Mouse (Mus musculus) monocyte, adult 5-6 weeks (primary cell): Measurements from ENCODE around the gene Pgm2l1. TPM values are rescaled to one million over a fixed set of nuclear protein-coding genes. Genes with fewer than 3 reads are reported as not detected.

ENCODE experiments used
- ATAC-seq: fragments of 153-309, 156-312 bp; replicated peaks from 2 replicates; pipeline ENCODE4 v1.8.0; 2017; ENCODE audit warnings: mild to moderate bottlenecking; ENCODE audit not compliant: low TSS enrichment, insufficient number of reproducible peaks, severe bottlenecking, poor library complexity, low FRiP score
- total RNA-seq: library from RNA; stranded (forward); fragments of 200-1000, 200-491, 200-594 nt; gene quantifications from 3 replicates; pipeline ENCODE4 v1.2.3, GENCODE M21; 2017

The Pgm2l1 gene
- 6.1 to 23.8 TPM (median 10.6 TPM) in 3 replicates for total RNA-seq

DNA sequence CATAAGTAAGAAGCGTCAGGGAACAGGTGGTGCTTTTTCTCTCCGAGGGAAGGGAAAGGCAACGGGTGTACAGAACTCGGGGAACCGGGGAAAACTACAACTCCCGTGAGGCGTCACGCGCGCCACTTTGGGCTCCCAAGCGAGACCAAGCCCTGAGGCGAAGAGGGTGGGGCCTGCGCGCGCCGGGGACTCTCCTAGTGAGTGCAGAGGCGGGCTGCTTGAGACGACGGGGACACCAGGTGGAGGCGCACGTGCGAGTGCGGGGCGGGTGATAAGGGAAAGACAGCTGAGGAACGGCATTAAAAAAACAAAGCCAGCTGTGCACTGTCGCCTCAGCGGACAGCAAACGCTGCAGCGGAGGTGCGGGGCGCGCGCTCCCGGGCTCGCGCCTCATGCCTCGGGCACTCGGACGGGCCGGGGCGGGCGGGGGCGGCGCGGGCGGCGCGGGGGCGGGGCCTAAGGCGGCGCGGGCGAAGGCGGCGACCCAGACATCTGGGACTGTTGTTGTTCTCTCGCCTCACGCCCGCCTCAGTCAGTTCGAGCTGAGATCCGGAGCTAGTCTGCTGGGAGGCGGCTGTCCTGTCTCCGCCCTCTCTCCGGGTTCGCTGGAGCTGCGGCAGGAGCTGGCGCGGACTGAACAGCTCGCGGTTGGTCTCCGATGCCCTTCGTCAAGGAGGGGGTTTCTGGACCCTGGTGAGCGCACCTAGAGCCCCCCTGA, at the start of gene Pgm2l1:
TSS of gene Pgm2l1 (plus strand) at position 237 of the 718 bp plus-strand sequence.
- ATAC-seq, result peak; percentile 99

DNA sequence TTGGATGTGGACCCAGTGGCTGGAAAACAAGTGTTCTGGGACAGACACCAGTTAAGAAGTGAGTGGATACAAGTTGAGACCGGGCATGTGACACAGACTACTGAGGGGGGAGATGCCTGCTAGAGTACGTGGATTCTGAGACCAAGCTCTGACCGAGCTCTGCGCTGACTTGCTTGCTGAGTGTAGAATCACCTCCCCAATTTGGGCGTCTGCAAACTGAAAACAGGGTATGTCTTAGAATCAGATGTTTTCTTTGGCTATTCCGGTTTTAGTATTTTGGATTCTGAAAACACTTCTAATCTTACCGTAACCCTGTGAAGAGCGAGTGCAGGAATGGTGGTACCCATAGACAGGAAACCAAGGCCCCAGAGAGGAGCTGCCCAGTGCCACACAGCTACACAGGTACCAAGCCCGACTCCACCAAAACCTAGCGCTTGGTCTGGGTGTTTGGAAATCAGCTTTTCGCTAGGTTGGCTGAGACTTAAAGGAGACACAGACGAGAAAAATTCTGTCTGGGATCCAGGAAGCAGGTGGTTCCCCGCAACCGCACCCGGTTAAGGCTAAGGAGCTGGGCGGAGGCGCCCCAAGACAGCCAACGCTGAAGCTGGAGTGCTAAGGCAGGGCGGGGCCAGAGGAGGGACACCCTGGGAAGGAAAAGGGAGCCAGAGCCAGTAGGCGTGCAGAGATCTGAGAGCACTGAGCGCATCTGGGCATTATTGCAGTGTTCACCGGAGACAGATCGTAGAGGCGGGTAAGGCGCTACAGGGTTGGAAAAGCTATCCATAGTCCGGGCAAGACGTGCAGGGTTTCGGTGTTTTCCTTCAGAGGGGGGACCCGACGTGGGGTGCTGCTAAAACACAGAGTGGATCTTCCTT, 48.9 kb upstream of the Pgm2l1 start:
- ATAC-seq, result peak; percentile 60

DNA sequence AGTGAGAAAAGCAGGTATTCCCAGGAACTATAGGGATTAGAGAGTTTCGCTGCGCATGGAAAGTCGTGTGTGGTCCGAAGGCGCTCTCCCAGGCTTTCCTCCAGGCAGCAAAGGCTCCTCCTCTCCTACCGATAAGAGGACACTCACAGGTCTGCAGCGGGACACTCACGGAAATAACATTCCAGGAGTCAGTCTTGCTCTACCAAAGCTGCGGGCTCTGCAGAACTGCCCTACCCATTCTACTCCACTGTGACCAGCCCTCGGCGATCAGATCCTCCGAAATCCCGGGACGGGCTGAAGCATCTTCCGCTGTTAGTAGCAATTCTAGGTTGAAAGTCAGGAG, 48.3 kb upstream of the Pgm2l1 start:
- ATAC-seq, result no peak

DNA sequence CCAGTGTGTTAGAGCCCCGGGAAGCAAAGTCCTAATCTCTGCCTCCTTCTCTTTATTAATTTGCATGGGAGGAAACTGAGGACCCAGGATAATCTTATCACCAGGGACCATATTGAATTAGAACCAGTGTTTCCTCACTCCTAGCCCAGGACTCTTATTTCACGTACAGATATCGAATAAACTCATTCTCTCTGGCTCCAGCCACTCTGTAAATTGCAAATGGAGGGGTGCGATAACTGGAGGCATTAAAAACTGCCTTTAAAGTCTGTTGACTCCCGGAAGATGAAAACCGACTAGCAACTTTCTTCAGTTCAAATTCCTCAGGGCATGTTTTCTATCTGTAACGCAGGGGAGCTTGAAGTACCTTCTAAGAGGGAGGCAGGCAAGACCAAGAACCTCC, 47.8 kb upstream of the Pgm2l1 start:
- no peak for ATAC-seq

DNA sequence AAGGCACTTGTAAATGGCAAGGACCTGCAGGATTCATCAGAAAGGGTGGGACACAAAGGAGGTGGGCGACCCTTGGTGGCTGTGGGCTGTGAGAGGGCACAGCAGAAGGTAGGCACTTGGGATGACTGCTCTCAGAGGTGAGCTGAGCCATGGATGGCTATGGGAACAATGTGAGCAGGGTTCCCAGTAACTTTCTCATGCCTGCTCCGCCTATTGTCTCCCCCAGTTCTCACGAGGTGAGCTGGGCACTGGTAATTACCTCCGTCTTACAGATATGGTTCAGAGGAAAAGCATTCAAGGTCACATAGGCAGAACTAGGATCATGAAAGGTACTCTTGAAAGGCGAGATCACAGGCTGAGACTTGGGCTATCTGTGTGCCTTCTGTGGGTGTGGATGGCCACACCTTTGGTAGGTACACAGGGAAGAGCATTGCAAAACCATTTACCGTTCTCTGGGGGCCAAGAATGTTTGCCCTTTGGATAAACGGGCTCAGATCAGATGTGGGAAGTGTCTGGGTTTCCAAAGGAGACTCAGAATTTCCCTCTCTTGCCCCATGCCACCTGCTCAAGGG, 47.3 kb upstream of the Pgm2l1 start:
- ATAC-seq, result no peak

DNA sequence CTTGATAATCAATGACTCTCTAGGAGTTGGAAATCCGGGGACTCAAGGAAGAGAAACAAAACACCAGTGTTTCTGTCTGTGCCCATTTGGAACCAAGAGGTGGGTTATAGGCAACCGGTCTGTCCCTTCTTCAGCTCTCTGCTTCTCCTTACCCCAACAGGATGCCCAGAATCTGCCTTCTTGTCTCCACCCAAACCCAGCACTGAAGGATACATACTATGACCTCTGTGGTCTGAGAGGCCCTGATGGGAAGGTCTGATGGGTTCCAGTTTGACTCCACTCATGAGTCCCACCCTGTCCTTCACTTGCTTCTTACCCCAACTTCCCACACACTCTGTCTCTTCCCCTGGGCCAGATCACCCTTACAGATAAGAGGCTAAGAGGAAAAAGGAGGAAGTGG, 46.0 kb upstream of the Pgm2l1 start:
- ATAC-seq, result no peak

DNA sequence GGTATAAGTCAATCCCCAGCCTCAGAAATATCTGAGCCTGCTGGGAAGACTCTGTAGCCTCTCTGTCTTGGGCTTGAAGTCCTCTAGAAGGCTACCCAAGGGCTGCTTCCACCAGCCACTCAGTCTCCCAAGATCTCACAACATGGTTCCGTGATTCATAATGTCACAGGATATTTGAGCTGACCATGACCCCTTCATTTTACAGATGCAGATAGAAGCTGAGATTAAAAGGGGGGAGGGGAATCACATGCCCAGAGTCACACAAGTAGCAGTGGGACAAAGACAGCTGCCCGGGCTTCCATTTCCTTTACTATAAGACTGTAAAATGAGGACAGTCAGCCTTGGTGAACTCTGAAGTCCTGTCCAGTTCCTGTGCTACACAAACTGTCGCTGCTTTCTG, 45.6 kb upstream of the Pgm2l1 start:
- ATAC-seq, result no peak

DNA sequence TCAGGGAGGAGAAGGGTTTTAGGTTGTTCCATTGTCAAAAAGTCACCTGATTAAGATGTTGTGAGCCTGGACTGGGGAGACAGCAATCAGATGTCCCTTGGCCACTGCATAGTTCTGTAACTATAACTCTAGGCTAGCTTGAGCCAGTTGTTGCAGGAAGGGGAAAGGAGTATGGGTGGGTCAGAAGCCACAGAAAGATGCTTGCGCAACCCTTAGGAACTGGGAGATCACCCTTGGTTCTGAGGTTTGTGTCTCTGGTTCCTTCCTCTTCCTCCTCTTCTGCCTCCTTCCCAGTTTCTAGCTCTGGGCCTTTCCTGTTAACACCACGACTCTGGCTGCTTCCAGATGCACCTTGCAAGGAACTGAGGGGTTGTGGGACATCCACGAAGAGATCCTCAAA, 44.8 kb upstream of the Pgm2l1 start:
- peak; percentile 31; the same call in 1 of the 2 replicates for ATAC-seq

DNA sequence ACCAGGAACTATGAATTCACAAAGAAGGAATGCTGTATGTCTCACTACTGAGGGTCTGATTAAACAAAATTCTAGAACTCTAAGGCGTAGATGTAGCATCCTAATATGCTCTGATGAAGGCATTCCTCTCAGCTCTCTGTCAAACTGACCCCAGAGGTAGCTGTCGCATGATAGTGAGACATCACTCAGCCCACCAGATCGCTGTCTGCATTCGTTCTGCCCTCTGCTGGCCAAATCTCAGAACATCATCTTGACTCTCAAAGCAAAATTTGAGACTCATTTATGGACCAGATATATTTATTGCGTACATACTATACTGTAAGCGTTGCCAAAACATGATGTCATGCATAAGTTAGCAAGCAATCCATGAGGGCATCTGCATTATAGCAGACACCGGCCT, 39.6 kb upstream of the Pgm2l1 start:
- peak; percentile 45; the same call in 1 of the 2 replicates for ATAC-seq

DNA sequence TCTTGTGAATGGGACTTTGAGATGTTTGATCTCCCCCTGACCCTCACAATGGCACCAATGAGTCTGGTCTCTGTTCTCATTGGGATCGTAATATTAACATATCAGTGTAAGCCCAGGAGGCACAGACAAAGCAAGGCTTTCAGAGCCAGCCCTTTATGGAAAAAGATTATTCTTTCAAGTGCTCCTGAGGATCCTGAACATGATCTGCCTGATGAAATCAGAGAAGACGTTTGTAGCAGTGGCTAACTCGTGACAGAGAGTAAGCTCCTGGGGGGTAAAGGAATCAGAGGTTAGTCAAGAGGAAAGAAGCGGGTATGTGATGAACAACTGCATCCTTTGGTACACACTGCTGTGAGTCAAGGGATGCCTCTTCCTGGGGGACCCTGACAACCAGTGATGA, 37.0 kb upstream of the Pgm2l1 start:
- ATAC-seq, result no peak

DNA sequence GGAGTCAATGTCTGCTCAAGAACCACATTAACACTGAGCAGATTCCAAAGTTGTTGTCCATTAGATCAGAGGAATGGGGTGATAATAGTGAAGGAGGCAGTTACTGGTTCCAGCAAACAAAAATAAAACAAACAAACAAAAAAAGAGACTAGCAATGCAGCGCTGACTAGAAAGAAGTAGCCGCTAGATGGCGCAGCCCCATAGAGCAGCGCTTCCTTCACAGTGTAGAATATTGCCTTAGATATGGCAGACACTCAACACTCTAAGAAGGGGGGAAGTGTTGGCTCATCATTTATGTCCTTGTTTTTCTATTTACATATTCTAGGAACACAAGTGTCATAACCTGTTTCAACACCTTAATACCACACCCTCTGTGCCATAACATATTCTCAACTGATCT, 36.4 kb upstream of the Pgm2l1 start:
- ATAC-seq, result peak; percentile 90

DNA sequence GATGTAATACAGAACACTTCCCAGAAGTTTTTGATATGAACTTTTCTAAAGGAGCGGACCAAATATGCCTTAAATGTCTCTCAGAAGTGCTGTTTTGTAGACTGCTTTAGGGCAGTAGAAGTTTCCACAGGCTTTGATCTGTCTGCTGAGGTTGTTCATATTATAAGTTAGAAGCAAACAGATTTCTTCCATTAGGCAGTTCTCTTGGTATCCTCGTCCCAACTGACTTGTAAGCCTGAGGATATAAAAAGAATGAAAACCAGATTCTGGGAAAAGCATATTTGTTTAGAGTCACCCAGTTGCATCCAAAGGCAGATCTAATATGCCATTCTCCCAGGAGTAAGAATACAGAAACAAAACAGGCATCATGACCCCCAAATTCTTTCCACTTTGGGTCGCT, 26.0 kb upstream of the Pgm2l1 start:
- ATAC-seq, result no peak

DNA sequence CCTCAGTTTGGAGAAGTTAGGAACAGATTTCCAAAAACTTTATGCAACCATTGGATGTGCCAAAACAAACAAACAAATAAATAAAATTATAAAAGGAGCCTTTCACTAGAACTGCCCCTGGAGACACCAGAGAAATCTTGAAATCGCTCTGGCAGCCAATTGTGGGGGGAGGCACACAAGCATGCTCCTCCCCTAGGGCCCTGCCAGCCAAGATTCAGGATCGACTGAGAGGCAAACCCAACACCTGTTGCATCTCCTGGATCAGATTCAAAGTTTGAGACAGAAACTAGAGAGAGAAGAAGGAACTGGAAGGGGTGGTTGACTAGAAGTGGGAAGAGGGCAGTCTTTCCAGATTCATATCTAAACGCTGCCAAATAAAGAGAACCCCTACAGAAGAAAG, 23.6 kb upstream of the Pgm2l1 start:
- ATAC-seq, result no peak

DNA sequence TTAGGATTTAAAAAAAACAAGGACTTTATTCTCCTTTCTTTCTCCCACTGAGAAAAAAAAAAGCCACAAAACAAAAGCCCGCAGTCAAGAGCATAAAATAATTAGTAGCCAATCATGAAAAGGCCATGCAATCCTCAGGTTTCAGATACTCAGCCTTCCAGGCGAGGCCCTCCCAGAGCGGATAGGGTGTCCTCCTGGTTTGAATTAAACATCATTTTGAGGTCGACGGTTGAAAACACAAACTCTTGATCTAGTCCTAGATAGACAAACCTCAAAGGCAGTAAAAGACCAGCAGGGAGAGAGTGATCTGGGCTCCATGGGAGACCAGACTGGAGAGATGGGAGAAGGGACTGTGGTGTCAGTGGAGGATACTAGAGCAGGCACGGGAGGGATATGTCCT, 22.3 kb upstream of the Pgm2l1 start:
- no peak for ATAC-seq

DNA sequence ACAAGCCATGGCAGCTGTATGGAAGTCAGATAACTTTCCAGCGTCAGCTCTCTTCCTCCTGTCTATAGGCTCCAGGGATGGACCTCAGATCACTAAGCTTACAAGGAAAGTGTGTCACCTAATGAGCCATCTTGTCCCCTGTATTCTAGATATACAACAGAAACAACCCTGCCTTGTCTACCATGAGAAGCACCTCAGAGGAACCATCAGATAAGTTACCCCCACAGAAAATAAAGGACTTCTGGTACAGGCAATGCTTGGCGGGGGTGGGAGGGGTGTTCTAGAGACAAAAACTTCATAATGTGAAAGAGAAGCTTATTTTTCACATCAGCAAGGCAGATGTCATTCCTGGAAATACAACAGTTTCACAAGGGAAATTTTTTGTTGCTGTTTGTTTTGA, 21.1 kb upstream of the Pgm2l1 start:
- ATAC-seq, result no peak

DNA sequence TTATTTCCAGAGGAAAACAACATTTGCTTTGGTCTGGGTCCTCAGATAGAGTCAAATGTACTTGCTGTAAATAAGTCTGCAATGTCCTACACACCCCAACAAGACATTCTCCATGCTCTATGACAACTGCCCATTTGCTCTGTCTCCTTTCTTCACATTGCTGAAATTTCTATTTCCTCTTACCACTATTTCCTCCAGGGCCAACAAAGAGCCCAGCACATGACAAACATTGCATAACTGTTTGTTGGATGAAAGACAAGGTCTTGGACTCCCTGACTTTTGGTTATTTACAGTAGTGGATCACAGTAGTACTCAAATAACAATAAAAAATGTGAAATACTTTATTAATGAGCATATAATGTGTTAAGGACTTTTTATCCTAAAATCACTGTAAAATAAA, 19.3 kb upstream of the Pgm2l1 start:
- ATAC-seq, result no peak

DNA sequence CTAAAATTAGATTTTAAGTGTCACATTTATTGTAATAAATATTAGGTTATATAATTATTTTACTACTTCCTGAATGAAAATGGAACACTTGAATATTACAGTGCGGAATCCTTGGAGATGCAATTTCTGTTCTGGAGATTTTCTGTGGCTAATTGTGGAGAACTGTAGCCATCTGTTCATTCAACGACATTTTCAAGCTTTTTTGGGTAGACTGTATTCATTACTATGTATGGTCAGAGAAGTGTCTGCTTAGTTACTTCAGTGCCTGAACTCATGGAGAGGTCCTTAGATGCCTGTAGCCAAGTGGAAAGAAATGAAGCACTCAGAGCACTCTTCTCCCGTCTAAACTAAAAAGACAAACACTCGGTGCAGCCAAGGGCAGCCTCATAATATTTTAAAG, 12.9 kb upstream of the Pgm2l1 start:
- ATAC-seq, result no peak

DNA sequence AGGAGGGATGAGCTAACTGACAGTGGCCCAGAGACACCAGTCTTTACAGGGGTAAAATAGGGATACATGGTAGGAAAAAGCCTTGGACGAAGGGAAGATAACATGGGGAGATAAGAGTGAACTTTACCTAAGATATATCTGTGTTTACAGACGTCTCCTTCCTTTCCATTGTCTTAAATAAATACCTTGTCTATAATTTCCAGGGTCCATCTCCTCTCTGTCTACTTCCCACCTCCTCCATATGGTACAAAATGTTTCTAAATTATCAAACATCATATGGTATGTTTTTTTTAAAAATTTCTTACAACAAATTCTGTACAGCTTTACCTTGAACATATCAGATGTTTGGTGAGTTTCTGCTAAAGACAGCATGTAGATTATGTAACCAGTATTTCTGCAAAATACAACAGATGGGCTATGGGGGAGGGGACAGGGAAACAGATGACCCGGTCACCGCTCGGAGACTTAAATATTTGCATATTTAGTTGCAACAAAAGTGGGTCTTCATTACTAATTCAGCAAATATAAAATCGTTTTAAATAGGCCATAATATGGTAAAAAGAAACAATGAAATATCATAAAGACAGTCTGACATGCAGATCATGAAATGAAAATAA, 12.0 kb upstream of the Pgm2l1 start:
- ATAC-seq, result no peak

DNA sequence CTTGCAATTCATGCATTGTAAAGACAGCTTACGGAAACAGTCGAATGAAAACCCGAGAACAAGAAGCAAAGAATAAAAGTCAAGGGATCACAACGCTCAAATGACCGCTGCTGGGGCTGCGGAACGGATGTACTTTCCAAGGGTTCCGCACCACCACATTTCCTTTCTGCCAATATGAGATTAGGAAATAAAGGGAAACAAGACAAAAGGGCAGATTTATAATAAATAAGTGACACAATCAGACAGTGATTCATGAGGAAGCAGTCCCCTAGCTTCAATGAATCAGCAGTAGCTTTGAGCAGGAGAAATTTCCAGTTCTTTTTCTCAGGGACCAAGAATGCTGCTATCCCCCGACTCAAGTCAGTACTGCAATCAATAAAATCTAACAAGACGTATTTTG, 11.2 kb upstream of the Pgm2l1 start:
- 0 out of 2 replicates have a peak, but pooled peaks have one; percentile 59 for ATAC-seq
